Mouse (Mus musculus) embryonic facial prominence, embryonic 14.5 days (tissue): ENCODE results near the gene Tpst2. TPM values are rescaled to one million over a fixed set of nuclear protein-coding genes. Genes with fewer than 3 reads are reported as not detected.

Source experiments
- ATAC-seq: fragments of 200-750 bp; cut with Nextera tagmentation; 2 replicates; pipeline ENCODE4 v1.8.0; 2017; ENCODE audit warnings: low read depth, moderate number of reproducible peaks, moderate TSS enrichment
- DNase-seq: peaks from one replicate; pipeline ENCODE4 v3.0.0-alpha.2; 2015; ENCODE audit warnings: low spot score
- H3K27ac ChIP-seq: fragments of 300-500 bp; sonication (generic); replicated peaks from 2 replicates; pipeline ENCODE4 v1.5.1; 2014; ENCODE audit warnings: low read depth, mild to moderate bottlenecking, low read length, moderate library complexity
- H3K27me3 ChIP-seq: fragments of 300-500 bp; sonication (generic); replicated peaks from 2 replicates; pipeline ENCODE4 v1.6.1; 2014; ENCODE audit warnings: low read length; ENCODE audit not compliant: control insufficient read depth, insufficient read depth
- H3K36me3 ChIP-seq: fragments of 300-500 bp; sonication (generic); 2 replicates; pipeline ENCODE4 v1.6.1; 2014; ENCODE audit warnings: low read length, mixed read lengths; ENCODE audit not compliant: control insufficient read depth, insufficient read depth
- H3K4me1 ChIP-seq: fragments of 300-500 bp; sonication (generic); 2 replicates; pipeline ENCODE4 v1.6.1; 2014; ENCODE audit warnings: antibody characterized with exemption, low read length; ENCODE audit not compliant: control insufficient read depth, insufficient read depth
- H3K4me2 ChIP-seq: fragments of 300-500 bp; sonication (generic); 2 replicates; pipeline ENCODE4 v1.6.1; 2014; ENCODE audit warnings: low read depth, mild to moderate bottlenecking, low read length, moderate library complexity, mixed read lengths
- H3K4me3 ChIP-seq: fragments of 300-500 bp; sonication (generic); 2 replicates; pipeline ENCODE4 v1.5.1; 2014; ENCODE audit warnings: low read depth, mild to moderate bottlenecking, low read length
- H3K9ac ChIP-seq: fragments of 300-500 bp; sonication (generic); 2 replicates; pipeline ENCODE4 v1.6.1; 2014; ENCODE audit warnings: low read depth, mild to moderate bottlenecking, low read length, moderate library complexity, mixed read lengths
- H3K9me3 ChIP-seq: fragments of 300-500 bp; sonication (generic); 2 replicates; pipeline ENCODE4 v1.6.1; 2016; ENCODE audit warnings: low read length; ENCODE audit not compliant: control insufficient read depth
- WGBS: fragments of 180-500 bp; shearing (Covaris S2); extraction: QIAGEN DNeasy Blood & Tissue Kit; methylation state at CpG from one replicate; pipeline ENCODE4 v1.1.7; 2014; 5-methylcytosine and 5-hydroxymethylcytosine counted together
- polyA plus RNA-seq: library from polyadenylated mRNA; unstranded; fragments of >200 nt; fragmentation: Nextera tagmentation; extraction: Ambion mirVana; gene quantifications from 2 replicates; pipeline ENCODE4 v1.2.1, GENCODE M21; 2014

Tpst2 gene
- polyA plus RNA-seq, 1 experiment from 2014 or later, result 46.9 TPM

GRCm38 (mm10) chr5:112294696-112295095 lies 18.2 kb downstream of the Tpst2 start:
- 75% methylated on average over 4 of the region's 4 CpGs for WGBS
- Histone ChIP-seq H3K4me2 (no peak overlapping the region), H3K27ac (no peak overlapping the region), H3K4me1 (peaks cover 6% of the 10 kb centered on the region; the same call in 1 of the 2 replicates), H3K27me3 (no peaks in the 10 kb centered on the region), H3K36me3 (no peaks in the 10 kb centered on the region), H3K9me3 (no peaks in the 10 kb centered on the region), H3K4me3 (no peak overlapping the region), H3K9ac (no peak overlapping the region)
- ATAC-seq (no peak), DNase-seq (no peak)

GRCm38 (mm10) chr5:112295162-112295561 lies 18.7 kb downstream of the Tpst2 start:
- ATAC-seq (no peak), DNase-seq (no peak)
- Histone ChIP-seq H3K9ac (no peak overlapping the region), H3K36me3 (no peaks in the 10 kb centered on the region), H3K4me1 (peaks cover 6% of the 10 kb centered on the region; the same call in 1 of the 2 replicates), H3K4me3 (no peak overlapping the region), H3K4me2 (no peak overlapping the region), H3K9me3 (no peaks in the 10 kb centered on the region), H3K27ac (no peak overlapping the region), H3K27me3 (no peaks in the 10 kb centered on the region)
- WGBS, result 46% methylated on average over 8 of the region's 8 CpGs

GRCm38 (mm10) chr5:112295564-112295963 lies 19.1 kb downstream of the Tpst2 start:
- Histone ChIP-seq H3K4me1 (peaks cover 6% of the 10 kb centered on the region; the same call in 1 of the 2 replicates), H3K4me2 (no peak overlapping the region), H3K9me3 (no peaks in the 10 kb centered on the region), H3K9ac (no peak overlapping the region), H3K27me3 (no peaks in the 10 kb centered on the region), H3K27ac (no peak overlapping the region), H3K36me3 (no peaks in the 10 kb centered on the region), H3K4me3 (no peak overlapping the region)
- no peak for DNase-seq
- no peak for ATAC-seq
- 63% methylated on average over 8 of the region's 8 CpGs for WGBS

GRCm38 (mm10) chr5:112296404-112297181 lies 20.1 kb downstream of the Tpst2 start:
- WGBS, result 74% methylated on average over 5 of the region's 6 CpGs
- no peak for DNase-seq
- no peak overlapping the region for H3K27ac ChIP-seq
- H3K9ac ChIP-seq, result no peak overlapping the region
- no peaks in the 10 kb centered on the region for H3K9me3 ChIP-seq
- no peak overlapping the region for H3K4me2 ChIP-seq
- H3K36me3 ChIP-seq, result no peaks in the 10 kb centered on the region
- H3K27me3 ChIP-seq, result no peaks in the 10 kb centered on the region
- H3K4me3 ChIP-seq, result no peak overlapping the region
- no peak for ATAC-seq
- peaks cover 6% of the 10 kb centered on the region; the same call in 1 of the 2 replicates for H3K4me1 ChIP-seq

- no peak overlapping the region for H3K4me2 ChIP-seq
- no peaks in the 10 kb centered on the region for H3K27me3 ChIP-seq
- DNase-seq (no peak), ATAC-seq (no peak)
- H3K4me3 ChIP-seq, result no peak overlapping the region
- no peak overlapping the region for H3K27ac ChIP-seq
- H3K9ac ChIP-seq, result no peak overlapping the region
- WGBS, result 70% methylated on average over 2 of the region's 2 CpGs
- H3K4me1 ChIP-seq, result peaks cover 6% of the 10 kb centered on the region; the same call in 1 of the 2 replicates
- H3K36me3 ChIP-seq, result no peaks in the 10 kb centered on the region
- H3K9me3 ChIP-seq, result no peaks in the 10 kb centered on the region
These were observed 20.8 kb downstream of the Tpst2 start for GRCm38 (mm10) chr5:112297257-112297656.

GRCm38 (mm10) chr5:112298226-112298988 lies 21.9 kb downstream of the Tpst2 start:
- Histone ChIP-seq H3K4me1 (peaks cover 6% of the 10 kb centered on the region; the same call in 1 of the 2 replicates), H3K36me3 (no peaks in the 10 kb centered on the region), H3K27ac (no peak overlapping the region), H3K27me3 (no peaks in the 10 kb centered on the region), H3K4me2 (no peak overlapping the region), H3K9ac (no peak overlapping the region), H3K9me3 (no peaks in the 10 kb centered on the region), H3K4me3 (no peak overlapping the region)
- no peak for DNase-seq
- WGBS, result 85% methylated on average over 12 of the region's 12 CpGs
- ATAC-seq, result no peak

- H3K4me3 ChIP-seq, result no peak overlapping the region
- H3K4me1 ChIP-seq, result peaks cover 5% of the 10 kb centered on the region; the same call in 1 of the 2 replicates
- no peak overlapping the region for H3K4me2 ChIP-seq
- ATAC-seq (no peak), DNase-seq (no peak)
- no peak overlapping the region for H3K9ac ChIP-seq
- no peaks in the 10 kb centered on the region for H3K9me3 ChIP-seq
- H3K27me3 ChIP-seq, result no peaks in the 10 kb centered on the region
- no peaks in the 10 kb centered on the region for H3K36me3 ChIP-seq
- no peak overlapping the region for H3K27ac ChIP-seq
- WGBS, result 77% methylated on average over 4 of the region's 4 CpGs
These were observed 22.9 kb downstream of the Tpst2 start for GRCm38 (mm10) chr5:112299399-112299798.

GRCm38 (mm10) chr5:112300112-112300511 lies 23.6 kb downstream of the Tpst2 start:
- ATAC-seq (no peak), DNase-seq (no peak)
- Histone ChIP-seq H3K4me2 (no peak overlapping the region), H3K27ac (no peak overlapping the region), H3K36me3 (no peaks in the 10 kb centered on the region), H3K4me3 (no peak overlapping the region), H3K4me1 (no peaks in the 10 kb centered on the region), H3K9me3 (no peaks in the 10 kb centered on the region), H3K27me3 (no peaks in the 10 kb centered on the region), H3K9ac (no peak overlapping the region)
- WGBS, result 80% methylated on average over 2 of the region's 2 CpGs
